Mouse (Mus musculus) lung, postnatal 0 days (tissue): ENCODE results near the gene Rai14.

ENCODE experiments used
- CTCF ChIP-seq: IDR thresholded peaks from 2 replicates; pipeline ENCODE4 v1.5.1; 2016; ENCODE audit warnings: antibody characterized with exemption, mild to moderate bottlenecking
- EP300 ChIP-seq: IDR thresholded peaks from 2 replicates; pipeline ENCODE4 v1.6.1; 2016; ENCODE audit warnings: antibody characterized with exemption, mild to moderate bottlenecking, control low read depth

- TF ChIP-seq EP300 (no peak), CTCF (no peak)
Observed at GRCm38 (mm10) chr15:10631541-10631940, 82.9 kb downstream of the Rai14 start.
